Mouse (Mus musculus): ENCODE data around the gene Aars2.

Gene Aars2

GRCm38 (mm10) chr17:45563216-45563615, 56.6 kb downstream of the Aars2 start:
- no peak for DNase-seq

- DNase-seq, result peak; percentile 93
Observed at GRCm38 (mm10) chr17:45563655-45564530, 57.3 kb downstream of the Aars2 start, which contains the start of gene Slc35b2. Slc35b2 (plus strand) TSS chr17:45563874.

- no peak for DNase-seq
Observed at GRCm38 (mm10) chr17:45564531-45565084, 58.0 kb downstream of the Aars2 start.

GRCm38 (mm10) chr17:45565103-45565502, 58.5 kb downstream of the Aars2 start:
- no peak for DNase-seq

GRCm38 (mm10) chr17:45566031-45566359, 59.4 kb downstream of the Aars2 start:
- no peak for DNase-seq

GRCm38 (mm10) chr17:45566360-45567161, 59.9 kb downstream of the Aars2 start:
- no peak for DNase-seq

GRCm38 (mm10) chr17:45567162-45567601, 60.5 kb downstream of the Aars2 start:
- no peak for DNase-seq

- DNase-seq, result no peak
Observed at GRCm38 (mm10) chr17:45568990-45569389, 62.3 kb downstream of the Aars2 start.

GRCm38 (mm10) chr17:45569999-45570398, 63.4 kb downstream of the Aars2 start:
- DNase-seq, result no peak
